Mouse (Mus musculus) large intestine, adult 2 months (tissue): ENCODE data around the gene Fbxl22. TPM values are rescaled to one million over a fixed set of nuclear protein-coding genes. Genes with fewer than 3 reads are reported as not detected.

Experiments
- DNase-seq: peaks from one replicate; pipeline ENCODE4 v3.0.0-alpha.2; 2012; ENCODE audit warnings: low read depth, low spot score
- WGBS: fragments of 180-500 bp; shearing (Covaris S2); methylation state at CpG from one replicate; pipeline ENCODE4 v1.1.7; 2018; 5-methylcytosine and 5-hydroxymethylcytosine counted together
- polyA plus RNA-seq: library from polyadenylated mRNA; depleted of rRNA; stranded (reverse); fragments of >200 nt; gene quantifications from 2 replicates; pipeline ENCODE4 v1.2.3, GENCODE M21; 2012; rRNA removed

Fbxl22 gene
- polyA plus RNA-seq, 1 experiment, result 13.5 TPM

GRCm38 (mm10) chr9:66510351-66510841, 4.0 kb downstream of the Fbxl22 start:
- 75% methylated on average over 7 of the region's 7 CpGs for WGBS
- DNase-seq, result no peak

GRCm38 (mm10) chr9:66508890-66509399, 5.4 kb downstream of the Fbxl22 start:
- DNase-seq, result no peak
- WGBS, result 95% methylated on average over 4 of the region's 4 CpGs

- no peak for DNase-seq
- 89% methylated on average over 3 of the region's 3 CpGs for WGBS
Measured at GRCm38 (mm10) chr9:66507684-66508083, 6.7 kb downstream of the Fbxl22 start.

- no peak for DNase-seq
Measured at GRCm38 (mm10) chr9:66506424-66506823, 8.0 kb downstream of the Fbxl22 start.

GRCm38 (mm10) chr9:66506011-66506410, 8.4 kb downstream of the Fbxl22 start:
- WGBS, result 67% methylated on average over 4 of the region's 4 CpGs
- DNase-seq, result no peak

- 58% methylated on average over 9 of the region's 9 CpGs for WGBS
- no peak for DNase-seq
Measured at GRCm38 (mm10) chr9:66505141-66505917, 9.1 kb downstream of the Fbxl22 start.

GRCm38 (mm10) chr9:66504518-66504917, 9.9 kb downstream of the Fbxl22 start:
- WGBS, result 92% methylated on average over 13 of the region's 13 CpGs
- DNase-seq, result no peak

GRCm38 (mm10) chr9:66503879-66504411, 10.4 kb downstream of the Fbxl22 start:
- 80% methylated on average over 4 of the region's 4 CpGs for WGBS
- DNase-seq, result no peak

- DNase-seq, result no peak
- WGBS, result 72% methylated on average over 2 of the region's 2 CpGs
Measured at GRCm38 (mm10) chr9:66501248-66501647, 13.1 kb downstream of the Fbxl22 start.

GRCm38 (mm10) chr9:66493992-66494391, 20.4 kb downstream of the Fbxl22 start:
- DNase-seq, result no peak

- DNase-seq, result no peak
- 90% methylated on average over 1 of the region's 1 CpGs for WGBS
Measured at GRCm38 (mm10) chr9:66492361-66492760, 22.0 kb downstream of the Fbxl22 start.

GRCm38 (mm10) chr9:66488786-66489185, 25.6 kb downstream of the Fbxl22 start:
- DNase-seq, result no peak

GRCm38 (mm10) chr9:66483429-66483828, 31.0 kb downstream of the Fbxl22 start:
- 86% methylated on average over 3 of the region's 3 CpGs for WGBS
- no peak for DNase-seq

- 84% methylated on average over 2 of the region's 2 CpGs for WGBS
- no peak for DNase-seq
Measured at GRCm38 (mm10) chr9:66477785-66478184, 36.6 kb downstream of the Fbxl22 start.

GRCm38 (mm10) chr9:66465087-66465486, 49.3 kb downstream of the Fbxl22 start:
- DNase-seq, result peak; percentile 8
- WGBS, result 55% methylated on average over 4 of the region's 4 CpGs

Other genes with a start within 250 kb of the Fbxl22 start
- 7.2 and 11.9 TPM in 2 replicates for gene Herc1, start 164.1 kb downstream of the Fbxl22 start, polyA plus RNA-seq
- 17.0 and 21.7 TPM in 2 replicates for gene Usp3, start 78.5 kb upstream of the Fbxl22 start, polyA plus RNA-seq
- 10.8 and 12.1 TPM in 2 replicates for gene Car12, start 199.1 kb upstream of the Fbxl22 start, polyA plus RNA-seq